Mouse (Mus musculus) E14TG2a.4 (cell line): Measurements from ENCODE around the gene Rfc5.
"Not testable (repeated sequence)": the region's sequence is repeated elsewhere in the genome, so short reads cannot be mapped to it uniquely, and the experiment has no call there.

ENCODE experiments used
- H3K27me3 ChIP-seq: 2 replicates; pipeline ENCODE4 v1.6.1; 2014; ENCODE audit warnings: low read length, control low read depth; ENCODE audit not compliant: insufficient read depth
- H3K36me3 ChIP-seq: 2 replicates; pipeline ENCODE4 v1.6.1; 2014; ENCODE audit warnings: low read length, control low read depth; ENCODE audit not compliant: insufficient read depth
- H3K4me1 ChIP-seq: replicated peaks from 2 replicates; pipeline ENCODE4 v1.6.1; 2014; ENCODE audit warnings: low read depth, low read length, control low read depth
- H3K4me3 ChIP-seq: replicated peaks from 2 replicates; pipeline ENCODE4 v1.5.1; 2014; ENCODE audit warnings: mild to moderate bottlenecking, low read length
- H3K9me3 ChIP-seq: 2 replicates; pipeline ENCODE4 v1.6.1; 2014; ENCODE audit warnings: low read length, control low read depth
- CTCF ChIP-seq: conservative IDR thresholded peaks from 2 replicates; pipeline ENCODE4 v1.5.1; 2014; ENCODE audit warnings: low read length
- NANOG ChIP-seq: IDR thresholded peaks from 2 replicates; pipeline ENCODE4 v1.6.1; 2014; ENCODE audit warnings: borderline replicate concordance, low read length, mixed read lengths
- POU5F1 ChIP-seq: IDR thresholded peaks from 2 replicates; pipeline ENCODE4 v1.6.1; 2014; ENCODE audit warnings: low read length, borderline replicate concordance

Rfc5 gene

DNA sequence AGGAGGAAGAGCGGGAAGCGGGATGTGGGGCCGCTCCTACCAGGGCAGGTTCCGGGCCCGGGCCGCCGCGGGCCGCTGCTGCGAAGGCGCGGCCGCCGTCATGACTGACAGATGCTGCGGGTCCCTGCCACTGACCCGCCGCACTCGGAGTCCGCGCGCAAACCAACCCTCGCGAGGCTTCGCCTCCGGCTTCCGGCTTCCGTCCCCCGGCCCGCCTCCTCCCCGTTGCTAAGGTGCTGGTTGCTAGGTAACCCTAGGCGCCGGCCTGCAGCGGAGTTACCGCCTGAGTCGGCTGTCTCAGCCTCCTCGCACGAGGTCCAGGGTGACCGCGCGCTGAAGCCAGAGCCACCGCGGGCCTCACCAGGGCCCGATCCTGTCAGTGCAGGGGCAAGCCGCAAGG lies at the start of gene Rfc5:
TSS of gene Rfc5 (minus strand) at position 171 of the 400 bp plus-strand sequence.
- peak within 1 kb of the TSS; percentile 100 for H3K4me3 ChIP-seq
- peaks cover 50% of the 10 kb centered on the region for H3K4me1 ChIP-seq
- no peak for TF ChIP-seq NANOG
- no peak for TF ChIP-seq CTCF
- peaks cover 59% of the 10 kb centered on the region for H3K36me3 ChIP-seq
- H3K27me3 ChIP-seq = no peaks in the 10 kb centered on the region
- H3K9me3 ChIP-seq = peaks cover 34% of the 10 kb centered on the region

DNA sequence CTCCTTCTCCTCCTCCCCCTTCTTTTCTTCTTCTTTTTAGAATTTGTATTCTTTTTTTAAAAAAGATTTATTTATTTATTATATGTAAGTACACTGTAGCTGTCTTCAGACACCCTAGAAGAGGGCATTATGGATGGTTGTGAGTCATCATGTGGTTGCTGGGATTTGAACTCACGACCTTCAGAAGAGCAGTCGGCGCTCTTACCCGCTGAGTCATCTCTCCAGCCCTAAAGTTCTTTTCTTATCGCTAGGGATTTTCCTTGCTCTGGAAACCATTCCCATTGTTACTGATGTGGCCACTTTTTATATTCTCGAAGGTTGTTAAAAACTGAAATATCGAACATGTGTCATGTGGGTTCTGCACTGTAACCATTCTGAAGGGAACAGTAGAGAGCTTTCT lies 44.7 kb upstream of the Rfc5 start:
- H3K27me3 ChIP-seq, H3K4me3 ChIP-seq, H3K36me3 ChIP-seq, H3K9me3 ChIP-seq: not testable (repeated sequence)
- peaks cover 17% of the 10 kb centered on the region for H3K4me1 ChIP-seq

DNA sequence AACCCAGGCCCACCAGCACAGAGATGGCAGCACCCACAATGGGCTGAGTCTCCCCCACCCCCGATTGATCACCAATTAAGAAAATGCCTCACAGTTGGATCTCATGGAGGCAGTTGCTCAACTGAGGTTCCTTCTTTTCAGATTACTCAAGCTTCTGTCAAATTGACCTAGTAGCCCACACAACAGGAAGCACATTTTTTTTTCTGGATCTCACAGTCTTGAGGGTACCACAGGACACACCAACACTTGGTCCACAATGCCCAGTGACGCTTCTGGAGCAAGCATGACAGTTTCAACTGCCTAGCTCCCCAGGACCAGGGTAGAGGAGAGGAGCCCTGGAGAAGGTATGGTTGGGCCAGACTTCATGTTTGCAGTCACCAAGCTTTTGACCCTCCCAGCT lies 28.6 kb upstream of the Rfc5 start:
- Histone ChIP-seq H3K36me3 (peaks cover 15% of the 10 kb centered on the region), H3K4me3 (no peak overlapping the region), H3K4me1 (peaks cover 37% of the 10 kb centered on the region), H3K27me3 (0 out of 2 replicates have a peak, but pooled peaks cover 5% of the 10 kb centered on the region), H3K9me3 (no peaks in the 10 kb centered on the region)
- no peak for TF ChIP-seq POU5F1
- no peak for TF ChIP-seq CTCF
- TF ChIP-seq NANOG = no peak

- peak overlapping the region; percentile 94; the same call in 1 of the 2 replicates for H3K4me3 ChIP-seq
- TF ChIP-seq CTCF (no peak), POU5F1 (no peak), NANOG (no peak)
- H3K36me3 ChIP-seq = peaks cover 31% of the 10 kb centered on the region
- 0 out of 2 replicates have a peak, but pooled peaks cover 5% of the 10 kb centered on the region for H3K27me3 ChIP-seq
- no peaks in the 10 kb centered on the region for H3K9me3 ChIP-seq
- peaks cover 58% of the 10 kb centered on the region for H3K4me1 ChIP-seq
These were observed 26.4 kb upstream of the Rfc5 start for GRCm38 (mm10) chr5:117415011-117415912.

DNA sequence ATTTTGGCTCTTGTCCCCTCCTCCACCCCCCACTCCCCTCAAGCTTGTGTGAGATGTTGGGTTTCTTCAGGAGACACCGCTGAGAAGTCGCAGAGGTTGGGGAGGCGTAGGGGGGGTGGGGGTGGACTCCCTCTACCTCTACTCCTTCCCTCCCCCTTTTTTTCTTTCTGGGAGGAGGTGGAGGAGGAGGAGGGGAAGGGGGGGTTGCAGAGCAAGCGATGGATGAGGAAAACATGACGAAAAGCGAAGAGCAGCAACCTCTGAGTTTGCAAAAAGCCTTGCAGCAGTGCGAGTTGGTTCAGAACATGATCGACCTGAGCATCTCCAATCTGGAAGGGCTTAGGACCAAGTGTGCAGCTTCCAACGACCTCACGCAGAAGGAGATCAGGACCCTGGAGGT lies 25.8 kb upstream of the Rfc5 start:
- H3K4me3 ChIP-seq = peak overlapping the region; percentile 94
- no peak for TF ChIP-seq CTCF
- TF ChIP-seq POU5F1 = no peak
- TF ChIP-seq NANOG = no peak
- H3K4me1 ChIP-seq = peaks cover 64% of the 10 kb centered on the region
- H3K27me3 ChIP-seq = 0 out of 2 replicates have a peak, but pooled peaks cover 5% of the 10 kb centered on the region
- peaks cover 31% of the 10 kb centered on the region for H3K36me3 ChIP-seq
- H3K9me3 ChIP-seq = no peaks in the 10 kb centered on the region

- H3K36me3 ChIP-seq = peaks cover 35% of the 10 kb centered on the region
- H3K4me1 ChIP-seq = peaks cover 72% of the 10 kb centered on the region
- H3K4me3 ChIP-seq = peak within 1 kb of the TSS; percentile 94
- no peaks in the 10 kb centered on the region for H3K9me3 ChIP-seq
- 0 out of 2 replicates have a peak, but pooled peaks cover 5% of the 10 kb centered on the region for H3K27me3 ChIP-seq
- TF ChIP-seq POU5F1 = no peak
- no peak for TF ChIP-seq NANOG
These were observed 25.0 kb upstream of the Rfc5 start, which contains the start of gene Ksr2 for GRCm38 (mm10) chr5:117413507-117414501. TSS of gene Ksr2 (plus strand) at chr5:117414000.

GRCm38 (mm10) chr5:117409369-117409768 lies 20.5 kb upstream of the Rfc5 start:
- Histone ChIP-seq H3K4me3 (no peak overlapping the region), H3K4me1 (peaks cover 85% of the 10 kb centered on the region), H3K9me3 (no peaks in the 10 kb centered on the region), H3K27me3 (no peaks in the 10 kb centered on the region), H3K36me3 (peaks cover 45% of the 10 kb centered on the region)
- TF ChIP-seq CTCF (no peak), NANOG (no peak), POU5F1 (no peak)

DNA sequence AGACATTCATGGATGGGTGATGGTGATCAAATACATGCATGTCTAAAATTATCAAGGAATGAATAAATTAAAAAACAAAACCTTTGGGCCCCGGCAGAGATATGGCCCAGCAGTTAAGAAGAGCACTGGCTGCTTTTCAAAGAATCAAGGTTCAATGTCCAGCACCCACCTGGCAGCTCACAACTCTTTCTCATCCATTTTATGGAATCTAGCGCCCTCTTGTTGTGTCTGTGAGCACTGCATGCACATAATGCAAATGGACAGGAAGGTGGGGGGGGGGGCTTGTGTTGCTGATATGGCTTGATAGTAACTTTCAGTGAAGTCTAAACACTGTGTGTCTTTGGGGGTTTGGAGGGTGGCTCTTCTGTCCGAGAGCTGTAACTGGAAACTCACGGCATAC lies 19.4 kb upstream of the Rfc5 start:
- TF ChIP-seq NANOG = no peak
- TF ChIP-seq POU5F1 = no peak
- peak; percentile 89 for TF ChIP-seq CTCF
- Histone ChIP-seq H3K4me3 (no peak overlapping the region), H3K4me1 (peaks cover 90% of the 10 kb centered on the region), H3K36me3 (peaks cover 45% of the 10 kb centered on the region), H3K27me3 (no peaks in the 10 kb centered on the region), H3K9me3 (no peaks in the 10 kb centered on the region)

- peak overlapping the region; percentile 66 for H3K4me3 ChIP-seq
- peaks cover 84% of the 10 kb centered on the region for H3K4me1 ChIP-seq
- H3K36me3 ChIP-seq = peaks cover 39% of the 10 kb centered on the region
- H3K9me3 ChIP-seq, H3K27me3 ChIP-seq: not testable (repeated sequence)
These were observed 15.8 kb upstream of the Rfc5 start for GRCm38 (mm10) chr5:117404671-117405070.
